Mouse (Mus musculus) kidney, adult 2 months (tissue): ENCODE measurements at regions not wholly inside any gene's neighbourhood (a gene's known extent, or its start where the extent isn't known, plus 50 kb on each side); places are given as distances from the start of the nearest gene placed in this dataset.

Experiments used
- CTCF ChIP-seq: fragments of 200-500 bp; conservative IDR thresholded peaks from 2 replicates; pipeline ENCODE4 v1.5.1; 2011; ENCODE audit warnings: low read depth, mild to moderate bottlenecking, control low read depth, low read length, moderate library complexity, mixed read lengths; ENCODE audit not compliant: insufficient read depth, insufficient read length
- POLR2A ChIP-seq: fragments of 200-500 bp; IDR thresholded peaks from one replicate; pipeline ENCODE4 v1.6.1; 2011; ENCODE audit warnings: low read depth, low read length, control low read depth

GRCm38 (mm10) chr8:17781559-17782283 is 1196.3 kb downstream of the Defb40 start:
- TF ChIP-seq CTCF (no peak), POLR2A (no peak)
